Mouse (Mus musculus): ENCODE results near the gene B3gnt9.
"Not testable (repeated sequence)": the region's sequence is repeated elsewhere in the genome, so short reads cannot be mapped to it uniquely, and the experiment has no call there.

Gene B3gnt9

DNA sequence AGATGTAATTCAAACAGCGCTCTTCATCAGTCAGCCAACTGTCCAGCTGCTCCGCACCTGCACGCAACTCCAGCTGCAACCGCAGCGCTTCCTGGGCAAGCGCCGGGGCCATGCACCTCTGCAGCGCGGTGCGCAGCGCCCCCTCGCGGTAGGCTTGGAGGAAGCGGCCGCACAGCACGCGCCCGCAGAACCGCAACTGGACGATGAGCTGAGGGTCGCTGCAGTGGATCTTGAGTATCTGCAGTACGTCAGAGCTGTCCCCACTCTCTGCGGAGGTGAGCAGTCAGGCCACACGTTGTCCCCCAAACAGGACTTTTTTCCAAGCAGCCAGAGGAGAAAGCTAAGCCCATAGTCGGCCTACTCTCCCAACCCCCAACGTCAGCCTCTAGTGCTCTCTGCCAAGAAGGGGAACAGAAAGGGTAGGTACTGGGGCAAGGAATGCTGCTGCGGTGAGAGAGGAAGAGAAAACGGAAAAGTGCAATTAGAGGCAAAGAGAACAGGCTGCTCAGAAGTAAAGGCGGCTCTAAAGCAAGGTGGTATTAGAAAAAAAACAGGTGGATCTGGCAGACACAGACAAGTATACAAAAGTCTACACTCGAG is 4.9 kb upstream of the B3gnt9 start:
- DNase-seq (ENCODE audit: low spot score in 2 of 2) = peak; percentile 65 to 83

DNA sequence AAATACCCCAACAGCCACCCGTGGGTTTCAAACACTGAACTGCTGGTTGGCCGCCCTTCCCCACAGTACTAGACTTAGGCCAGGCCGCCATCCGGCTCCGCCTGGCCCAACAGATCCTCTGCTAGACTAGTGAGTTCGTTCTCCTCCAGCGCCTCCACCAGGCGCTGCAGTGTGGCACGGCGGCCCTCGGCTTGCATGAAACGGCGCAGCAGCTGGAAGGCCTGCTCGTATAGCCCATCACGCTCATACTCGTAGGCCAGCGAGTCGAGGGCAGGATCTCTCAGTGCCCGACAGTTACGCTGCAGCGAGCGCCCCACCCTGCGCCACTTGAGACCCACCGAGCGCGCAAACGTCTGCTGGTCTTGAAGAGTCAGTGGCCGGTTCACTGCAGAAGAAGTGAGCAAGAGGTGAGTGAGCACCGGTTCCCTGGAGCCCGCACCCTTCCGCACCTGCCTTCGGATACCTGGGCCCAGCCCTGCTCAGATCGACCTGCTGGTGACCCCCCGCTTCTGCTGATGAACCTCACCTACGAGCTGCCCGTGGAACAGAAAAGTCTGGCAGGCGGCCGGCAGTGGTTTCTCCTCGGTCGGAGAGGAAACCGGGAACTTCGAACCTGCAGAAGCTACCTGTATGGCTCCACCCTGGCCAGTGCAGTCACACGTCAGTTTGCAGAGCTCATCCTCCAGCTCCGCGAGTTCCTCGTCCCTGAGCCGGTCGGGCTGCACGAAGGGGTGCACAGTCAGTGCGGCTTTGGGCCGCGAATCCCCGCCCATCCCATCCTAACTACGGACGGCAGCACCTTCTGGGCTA is 4.2 kb upstream of the B3gnt9 start:
- no peak for DNase-seq (ENCODE audit: low spot score in 2 of 2)

DNA sequence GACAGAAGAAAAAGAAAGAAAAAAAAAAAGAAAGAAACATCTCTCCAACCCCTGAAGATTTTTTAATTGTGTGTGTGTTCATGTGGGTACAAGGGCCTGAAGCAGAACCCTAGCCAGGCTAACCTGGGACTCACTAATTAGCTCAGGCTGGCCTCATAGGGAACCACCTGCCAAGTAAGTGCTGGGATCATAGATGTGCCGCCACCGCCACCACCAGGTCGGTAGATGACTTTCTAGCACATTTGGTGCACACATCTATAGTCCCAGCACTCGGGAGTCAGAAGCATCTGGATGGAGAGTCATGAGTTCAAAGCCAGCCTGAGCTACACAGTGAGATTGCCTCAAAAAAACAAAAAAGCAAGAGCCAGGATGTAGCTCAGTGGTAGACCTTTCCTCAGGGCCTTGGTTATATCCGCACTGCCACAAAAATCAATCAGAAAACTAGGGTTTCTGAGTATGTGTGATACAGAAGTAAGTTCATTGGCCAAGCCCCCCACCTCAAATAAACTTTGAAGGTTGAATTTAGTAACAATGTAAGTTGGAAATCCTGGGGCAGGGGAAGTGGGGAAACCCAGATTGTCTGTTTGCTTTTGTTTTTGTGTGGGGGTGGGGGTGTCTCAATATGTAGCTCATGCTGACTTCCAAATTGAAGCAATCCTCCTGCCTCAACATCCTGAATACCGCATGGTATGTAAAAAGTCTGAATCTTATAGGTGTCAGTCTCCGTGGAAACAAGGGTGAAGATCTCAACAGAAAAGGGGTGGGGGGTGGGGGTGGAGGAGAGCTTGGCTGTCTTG is 2.6 kb upstream of the B3gnt9 start:
- no peak for DNase-seq (ENCODE audit: low spot score in 2 of 2)

DNA sequence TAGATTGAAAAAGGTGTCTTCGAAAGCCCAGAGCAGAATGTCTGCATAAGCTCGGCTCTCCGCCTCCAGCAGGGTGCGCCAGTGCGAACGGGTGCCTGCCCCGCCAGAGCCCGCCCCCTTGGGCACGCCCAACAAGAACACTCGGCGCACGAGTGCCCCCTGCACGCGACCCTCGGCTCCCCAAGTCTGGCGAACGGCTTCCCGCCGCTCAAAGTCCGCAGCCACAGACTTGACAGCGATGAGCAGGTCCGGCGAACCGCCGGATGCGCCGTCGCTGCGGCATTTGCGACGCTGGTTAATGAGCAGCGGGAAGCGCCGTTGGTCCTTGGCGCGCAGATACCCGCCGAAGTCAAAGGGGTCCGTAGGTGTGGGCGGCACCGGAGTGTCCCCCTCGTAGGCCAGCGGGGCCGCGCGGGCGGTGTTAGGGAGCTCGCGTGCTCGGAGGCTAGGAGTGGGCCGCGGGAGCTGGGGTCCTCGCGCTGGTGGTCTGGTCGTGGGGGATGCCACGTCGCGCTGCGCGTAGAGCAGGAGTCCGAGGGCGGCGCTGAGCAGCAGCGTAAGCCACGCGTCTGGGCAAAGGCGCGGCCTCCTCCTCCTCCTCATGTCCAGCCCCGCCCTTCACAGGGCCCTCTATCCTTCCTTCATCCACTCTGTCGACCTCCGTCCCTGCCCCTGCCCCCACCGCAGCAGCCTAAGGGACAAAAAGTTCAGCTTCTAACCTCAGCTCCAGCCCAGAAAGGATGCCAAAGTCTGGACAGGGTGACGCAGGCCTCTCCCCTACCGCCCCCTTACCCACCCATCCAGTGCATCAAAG is 594 bp downstream of the B3gnt9 start:
- peak; percentile 89 to 95 for DNase-seq (ENCODE audit: low spot score in 2 of 2)

DNA sequence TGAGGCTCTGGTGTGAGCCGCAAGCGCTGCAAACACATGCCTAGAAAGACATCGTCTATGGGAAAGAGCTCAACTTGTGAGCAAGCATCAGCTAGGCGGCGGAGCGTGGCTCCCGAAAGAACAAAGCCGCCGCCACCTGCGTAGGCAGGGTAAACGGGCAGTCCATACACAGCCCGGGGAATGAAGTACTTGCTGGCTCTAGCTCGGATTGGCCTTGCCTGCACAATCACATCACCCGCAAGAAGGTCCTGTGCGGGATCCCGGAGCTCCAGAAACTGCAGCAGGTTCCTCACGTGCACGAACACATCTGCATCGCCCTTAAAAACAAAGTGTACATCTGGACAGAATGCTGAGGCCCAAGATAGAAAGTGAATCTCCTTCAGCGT is 1.2 kb downstream of the B3gnt9 start:
- DNase-seq (ENCODE audit: low spot score in 2 of 2) = no peak

DNA sequence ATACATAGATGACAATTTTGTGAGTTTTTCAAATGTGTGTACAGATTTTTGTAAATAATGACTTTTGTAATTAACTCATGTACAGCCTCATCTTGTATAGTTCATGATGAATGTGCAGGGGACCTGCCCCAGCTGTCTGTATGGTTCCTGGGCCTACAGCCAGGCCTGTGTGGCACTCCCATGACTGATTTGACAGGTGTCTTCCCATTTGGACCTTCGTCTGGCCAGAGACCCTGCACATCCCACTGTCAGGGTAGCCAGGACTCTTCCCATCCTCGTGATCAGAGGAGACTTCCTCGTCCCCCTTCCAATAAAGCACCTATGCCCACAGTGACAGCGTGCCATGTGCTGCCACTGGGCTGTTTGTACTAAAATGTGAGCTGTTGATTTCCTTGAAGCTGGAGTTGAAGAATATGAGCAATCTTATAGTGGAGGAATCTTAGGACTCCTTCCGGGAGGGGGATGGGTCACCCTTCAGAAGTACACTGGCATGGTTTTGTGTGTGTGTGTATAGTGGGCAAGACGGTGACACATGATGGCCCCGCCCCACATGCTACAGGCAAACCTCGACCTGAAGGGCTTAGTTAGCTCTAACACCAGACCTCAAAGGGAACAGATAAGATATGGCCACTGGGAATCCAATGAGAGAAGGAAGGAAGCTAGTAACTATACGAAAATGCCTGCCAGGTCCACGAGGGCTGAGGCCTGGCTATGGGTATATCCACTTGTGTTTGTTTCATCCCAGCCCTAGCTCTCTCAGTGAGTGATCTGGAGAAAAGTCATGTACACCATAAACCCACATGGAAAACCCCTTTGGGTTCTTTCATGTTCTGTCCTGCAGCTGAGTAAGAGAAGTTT is 2.0 kb downstream of the B3gnt9 start:
- DNase-seq (ENCODE audit: low spot score in 2 of 2) = no peak

DNA sequence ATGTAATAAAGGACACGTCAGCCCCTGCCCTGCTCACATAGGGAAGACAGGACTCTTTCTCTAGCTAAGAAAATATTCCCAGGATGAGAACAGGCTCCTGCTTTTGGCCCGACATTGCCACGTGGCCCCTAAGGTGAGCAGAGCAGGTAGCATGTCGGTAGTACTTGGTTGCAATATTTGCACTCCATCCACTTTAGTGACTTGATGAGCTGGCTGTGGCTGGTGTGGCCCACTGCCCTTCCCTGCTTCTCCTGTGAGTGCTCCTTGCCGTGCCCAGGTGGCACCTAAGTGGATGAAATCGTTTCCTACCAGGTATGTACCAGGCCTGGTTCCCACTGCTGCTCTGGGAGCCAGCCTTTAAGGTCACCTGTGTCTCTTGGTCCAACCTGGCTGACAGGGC is 3.0 kb downstream of the B3gnt9 start:
- no peak for DNase-seq (ENCODE audit: low spot score in 2 of 2)

DNA sequence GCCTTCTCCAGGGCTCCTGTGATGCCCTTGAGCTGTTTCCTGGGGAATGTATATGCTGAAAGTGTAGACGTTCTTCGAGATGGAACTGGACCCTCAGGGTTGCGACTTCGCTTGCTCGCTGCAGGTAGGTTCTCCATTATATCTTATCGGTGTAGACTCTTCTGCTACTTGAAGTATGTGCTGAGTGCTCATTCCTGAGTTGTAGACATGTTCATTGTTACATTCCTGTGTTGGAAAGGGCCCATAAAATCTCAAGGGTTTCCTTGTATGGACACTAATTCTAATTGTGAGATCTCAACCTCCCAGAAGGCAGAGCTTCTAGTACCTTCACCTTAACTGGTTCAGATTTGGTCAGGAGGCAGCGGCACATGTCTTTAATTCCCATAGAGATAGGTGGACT is 13.9 kb downstream of the B3gnt9 start:
- no peak for DNase-seq (ENCODE audit: low spot score in 2 of 2)

DNA sequence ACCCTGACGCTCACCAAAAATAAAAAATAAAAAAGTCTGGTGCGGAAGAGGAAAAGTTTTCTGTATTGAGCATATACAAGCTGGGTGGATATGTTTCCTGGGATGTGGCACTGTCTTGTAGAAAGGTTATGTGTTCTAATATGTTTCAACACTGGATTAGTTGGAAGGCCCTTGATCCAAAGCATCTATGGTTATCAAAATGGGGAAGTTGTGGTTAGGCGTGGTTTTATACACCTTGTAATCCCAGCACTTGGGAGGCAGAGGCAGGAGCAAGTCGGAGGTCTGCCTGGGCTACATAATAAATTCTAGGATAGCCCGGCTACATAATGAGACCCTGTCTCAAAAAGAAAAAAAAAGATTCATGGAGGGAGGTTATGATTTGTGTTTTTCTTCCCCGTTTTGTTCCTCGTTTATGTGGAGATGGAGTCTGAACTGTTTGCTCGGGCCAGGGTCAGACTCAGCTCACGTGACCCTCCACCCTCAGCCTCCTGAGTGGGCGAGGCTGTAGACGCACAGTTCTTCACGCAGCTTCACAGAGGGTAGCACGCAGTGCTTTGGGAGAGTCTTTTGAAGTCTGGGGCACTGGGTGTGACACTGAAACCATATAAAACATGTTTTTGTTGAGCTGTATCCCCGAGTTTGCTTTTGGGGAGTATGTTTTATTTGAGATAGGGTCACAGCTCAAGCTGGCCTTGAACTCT is 17.4 kb downstream of the B3gnt9 start:
- DNase-seq (ENCODE audit: low spot score in 2 of 2) = no peak

DNA sequence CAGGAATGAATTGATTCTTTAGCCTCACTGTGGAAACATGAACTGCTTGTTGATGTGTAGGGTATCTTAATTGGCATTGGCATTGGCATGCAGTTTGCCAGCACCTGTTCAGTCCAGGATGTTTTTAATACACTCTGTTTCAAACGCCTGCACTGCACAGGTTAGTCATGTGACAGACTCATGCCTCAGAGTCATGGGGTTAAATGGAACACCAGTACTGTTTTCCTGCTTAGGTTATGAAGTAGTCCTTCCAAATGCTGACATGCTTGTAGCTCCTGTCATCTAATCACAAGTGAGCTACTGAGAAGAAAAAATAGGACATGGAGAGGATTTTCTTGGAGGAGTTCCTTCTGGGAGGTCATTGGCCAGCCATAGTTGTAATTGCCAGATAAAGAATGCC is 19.7 kb downstream of the B3gnt9 start:
- no peak for DNase-seq (ENCODE audit: low spot score in 2 of 2)

DNA sequence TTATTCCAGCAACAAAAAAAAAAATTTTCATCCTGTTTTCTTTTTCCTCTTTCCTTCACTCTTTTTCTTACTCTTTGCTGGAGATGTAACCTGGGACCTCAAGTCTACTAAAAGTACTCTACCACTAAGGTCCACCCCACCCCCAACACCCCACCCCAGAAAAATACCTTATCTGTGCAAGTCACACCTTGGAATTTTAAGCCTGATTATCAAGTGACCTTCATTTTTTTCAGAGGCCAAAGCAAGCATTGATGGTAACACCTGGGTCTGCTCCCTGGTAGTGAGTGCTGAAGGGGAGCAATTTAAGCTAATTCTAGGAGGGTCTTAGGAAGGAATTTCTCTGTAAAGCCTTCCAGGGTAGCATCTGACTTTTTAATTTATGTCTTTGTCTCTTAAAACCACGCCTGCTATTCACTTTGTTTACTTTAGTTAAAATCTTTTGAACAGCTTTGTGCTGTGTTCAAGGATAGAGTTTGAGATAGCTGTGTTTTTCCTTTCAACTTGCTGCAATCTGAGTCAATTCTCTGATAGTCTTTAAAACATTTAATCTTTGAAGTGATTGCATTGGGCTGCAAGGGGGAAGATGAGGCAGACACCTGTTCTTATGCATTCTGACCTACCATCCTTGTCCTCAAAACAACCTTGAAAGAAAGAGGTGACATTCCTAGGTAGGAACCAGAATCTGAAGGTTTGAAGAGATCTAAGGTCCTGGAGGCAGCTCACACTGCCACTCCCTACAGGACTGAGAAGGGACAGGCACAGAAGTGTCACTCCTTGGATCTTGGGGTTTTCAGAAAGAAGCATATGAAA is 21.6 kb downstream of the B3gnt9 start:
- DNase-seq (ENCODE audit: low spot score in 2 of 2) = no peak

DNA sequence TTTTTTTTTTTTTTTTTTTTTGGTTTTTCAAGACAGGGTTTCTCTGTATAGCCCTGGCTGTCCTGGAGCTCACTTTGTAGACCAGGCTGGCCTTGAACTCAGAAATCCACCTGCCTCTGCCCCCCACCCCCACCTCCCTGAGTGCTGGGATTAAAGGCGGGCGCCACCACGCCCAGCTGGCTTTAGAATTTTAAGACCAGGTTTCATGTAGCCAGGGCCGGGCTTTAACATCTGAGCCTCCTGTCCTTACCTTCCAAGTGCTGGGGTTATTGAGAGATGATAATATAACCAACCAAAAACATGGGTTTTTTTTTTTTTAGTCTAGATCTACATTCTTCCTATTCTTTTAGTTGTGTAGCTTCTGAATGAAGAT is 22.6 kb downstream of the B3gnt9 start:
- DNase-seq (ENCODE audit: low spot score in 2 of 2) = not testable (repeated sequence)

DNA sequence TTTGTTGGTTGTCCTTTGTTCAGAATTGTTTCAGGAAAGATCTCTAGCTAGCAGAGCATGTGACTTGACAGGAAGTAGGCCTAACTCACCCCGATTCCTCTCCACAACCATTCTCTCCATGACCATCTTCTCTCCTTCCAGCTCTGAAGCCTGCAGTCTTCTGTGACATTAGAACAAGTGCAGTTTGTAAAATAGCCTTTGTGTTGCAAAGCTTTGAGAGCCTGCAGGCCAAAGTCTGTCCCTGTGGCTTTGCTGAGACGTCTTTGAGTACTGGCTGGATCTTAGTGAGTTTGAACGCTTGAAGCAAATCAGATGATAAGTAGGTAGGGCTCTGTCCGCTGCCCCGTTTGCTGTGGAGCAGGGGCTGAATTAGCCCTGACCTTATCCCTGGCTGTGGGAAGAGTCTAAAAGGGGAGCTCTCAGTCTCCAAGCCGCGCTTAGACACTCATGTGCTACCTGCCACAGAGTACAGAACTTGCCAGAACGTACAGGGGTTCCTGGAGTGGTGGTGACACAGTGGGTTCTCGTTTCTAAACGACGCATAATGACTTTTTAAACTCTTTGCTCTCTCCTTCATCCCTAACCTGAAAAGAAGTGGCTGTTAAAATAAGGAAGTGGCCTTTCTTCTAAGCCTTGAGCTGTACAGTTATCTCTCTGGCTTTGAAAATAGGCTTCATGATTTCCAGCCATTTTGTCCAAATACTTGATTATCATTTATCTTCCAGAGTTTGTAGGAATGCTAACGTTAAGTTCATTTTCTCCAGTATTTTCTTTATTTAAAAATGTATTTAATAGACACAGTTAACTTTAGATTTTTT is 23.2 kb downstream of the B3gnt9 start:
- no peak for DNase-seq (ENCODE audit: low spot score in 2 of 2)

DNA sequence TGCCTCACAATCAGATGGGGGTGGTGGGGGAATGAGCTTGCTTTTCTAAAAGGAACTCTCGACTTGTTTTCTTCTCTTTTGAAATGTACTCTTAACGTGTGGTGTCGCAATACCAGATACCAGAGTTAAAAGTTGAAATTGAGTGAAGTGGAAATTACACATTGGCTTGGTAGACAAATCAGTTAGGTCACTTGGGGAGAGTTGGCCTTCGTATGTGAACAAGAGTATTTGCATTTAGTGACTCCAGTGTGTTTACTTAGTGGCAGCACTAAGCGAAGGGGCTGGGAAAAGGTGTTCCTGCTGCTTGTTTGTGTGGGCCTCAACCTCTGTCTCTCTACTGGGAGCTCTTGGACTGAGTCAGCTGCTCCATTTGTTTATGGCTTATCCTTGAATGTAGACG is 29.0 kb downstream of the B3gnt9 start:
- DNase-seq (ENCODE audit: low spot score in 2 of 2) = no peak

DNA sequence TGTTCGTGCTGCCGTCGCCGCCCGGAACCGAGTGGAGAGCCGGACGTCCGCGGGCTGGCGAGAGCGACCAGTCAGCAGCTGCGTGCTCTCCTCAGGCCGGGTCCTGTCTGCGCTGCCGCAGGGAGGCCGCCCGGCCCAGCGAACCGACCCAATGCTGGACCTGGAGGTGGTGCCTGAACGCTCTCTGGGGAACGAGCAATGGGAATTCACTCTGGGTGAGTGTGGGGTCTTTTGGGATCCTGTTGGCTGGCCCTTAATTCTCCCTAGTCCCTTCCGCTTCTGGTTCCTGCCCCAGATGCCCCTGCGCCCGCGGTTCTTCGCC is 29.7 kb downstream of the B3gnt9 start:
- no peak for DNase-seq (ENCODE audit: low spot score in 2 of 2)

DNA sequence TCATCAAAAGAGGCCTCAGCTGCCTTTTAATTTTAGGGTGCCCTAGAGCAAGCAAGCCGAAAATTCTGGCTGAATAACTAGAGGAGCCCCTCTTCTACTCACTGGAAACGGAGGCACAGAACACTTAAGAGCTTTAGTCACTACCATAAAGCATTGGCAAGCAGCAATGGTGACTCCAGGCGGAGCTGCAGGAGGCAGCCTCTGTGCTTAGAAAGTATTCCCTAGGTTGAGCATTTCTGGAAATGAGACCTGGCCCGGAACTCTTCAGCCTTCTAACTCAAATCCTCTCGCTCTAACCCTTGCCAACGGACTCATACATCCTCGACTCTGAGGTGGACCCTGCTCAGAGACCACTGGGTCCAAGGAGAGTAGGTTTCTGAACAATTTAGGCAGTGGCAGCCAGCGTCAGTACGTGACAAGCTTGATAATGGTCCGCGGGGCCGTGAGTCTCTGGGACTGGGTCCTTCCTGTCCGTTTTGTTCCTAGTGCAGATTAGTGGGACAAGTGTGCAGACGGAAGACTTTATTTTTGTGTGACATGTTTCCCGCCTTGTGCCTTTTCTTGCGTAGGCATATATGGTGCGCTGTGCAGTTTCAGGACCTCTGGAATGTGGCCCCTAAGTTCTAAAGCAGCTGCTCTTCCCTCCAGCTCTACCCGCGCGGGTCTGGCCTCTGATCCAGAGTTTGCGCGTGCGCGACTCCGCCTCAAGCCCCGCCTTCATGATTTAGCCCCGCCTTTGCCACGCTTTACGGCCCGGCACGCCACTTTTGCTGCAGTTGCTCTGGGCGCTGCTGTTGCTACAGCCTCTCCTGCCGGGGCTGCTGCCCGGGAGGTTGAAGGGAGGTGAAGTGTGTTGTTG is 30.3 kb downstream of the B3gnt9 start, which contains the start of gene D230025D16Rik:
Gene D230025D16Rik, plus strand, starts transcription at position 733 of the 859 bp plus-strand sequence.
- DNase-seq (ENCODE audit: low spot score in 2 of 2) = peak; percentile 92 to 96

DNA sequence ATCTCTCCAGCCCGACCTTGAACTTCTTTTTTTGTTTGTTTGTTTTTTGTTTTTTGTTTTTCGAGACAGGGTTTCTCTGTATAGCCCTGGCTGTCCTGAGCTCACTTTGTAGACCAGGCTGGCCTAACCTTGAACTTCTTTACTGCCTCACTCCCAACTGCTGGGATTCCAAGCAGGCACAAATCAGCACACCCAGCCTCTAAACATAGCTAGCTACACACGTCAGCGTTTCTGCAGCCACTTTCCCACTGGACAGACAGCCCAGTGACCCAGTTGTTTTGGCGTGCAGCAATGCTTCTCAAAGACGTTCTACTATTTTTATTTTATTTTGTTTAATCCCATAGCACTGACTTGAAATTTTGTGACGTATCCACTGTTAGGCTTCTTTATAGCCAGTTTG is 31.1 kb downstream of the B3gnt9 start:
- no peak for DNase-seq (ENCODE audit: low spot score in 2 of 2)
